Mouse (Mus musculus) intestine, postnatal 0 days (tissue): Measurements from ENCODE around the gene 1700008O03Rik. TPM values are rescaled to one million over a fixed set of nuclear protein-coding genes. Genes with fewer than 3 reads are reported as not detected.
A peak's percentile ranks its signal among the peaks of the same experiment; 100 is the strongest.

ENCODE experiments used
- ATAC-seq: fragments of 200-750 bp; cut with Nextera tagmentation; 2 replicates; pipeline ENCODE4 v1.8.0; 2017; ENCODE audit warnings: mild to moderate bottlenecking, moderate TSS enrichment, moderate library complexity
- H3K27ac ChIP-seq: fragments of 300-500 bp; sonication (generic); 2 replicates; pipeline ENCODE4 v1.5.1; 2014; ENCODE audit warnings: mild to moderate bottlenecking, low read depth, low read length, moderate library complexity
- H3K27me3 ChIP-seq: fragments of 300-500 bp; sonication (generic); replicated peaks from 2 replicates; pipeline ENCODE4 v1.6.1; 2014; ENCODE audit warnings: low read length, mixed read lengths; ENCODE audit not compliant: control insufficient read depth, insufficient read depth
- H3K36me3 ChIP-seq: fragments of 300-500 bp; sonication (generic); 2 replicates; pipeline ENCODE4 v1.6.1; 2014; ENCODE audit warnings: mild to moderate bottlenecking, moderate library complexity; ENCODE audit not compliant: control insufficient read depth, insufficient read depth
- H3K4me1 ChIP-seq: fragments of 300-500 bp; sonication (generic); replicated peaks from 2 replicates; pipeline ENCODE4 v1.6.1; 2014; ENCODE audit warnings: antibody characterized with exemption, low read length, mixed read lengths; ENCODE audit not compliant: control insufficient read depth, insufficient read depth
- H3K4me2 ChIP-seq: fragments of 300-500 bp; sonication (generic); replicated peaks from 2 replicates; pipeline ENCODE4 v1.6.1; 2014; ENCODE audit warnings: low read depth, mild to moderate bottlenecking, moderate library complexity
- H3K4me3 ChIP-seq: fragments of 300-500 bp; sonication (generic); 2 replicates; pipeline ENCODE4 v1.5.1; 2014; ENCODE audit warnings: low read depth, low read length
- H3K9ac ChIP-seq: fragments of 300-500 bp; sonication (generic); 2 replicates; pipeline ENCODE4 v1.6.1; 2014; ENCODE audit warnings: mild to moderate bottlenecking, low read depth, low read length
- H3K9me3 ChIP-seq: fragments of 300-500 bp; sonication (generic); 2 replicates; pipeline ENCODE4 v1.6.1; 2016; ENCODE audit warnings: mixed run types; ENCODE audit not compliant: control insufficient read depth
- CTCF ChIP-seq: sonication (generic); IDR thresholded peaks from 2 replicates; pipeline ENCODE4 v1.5.1; 2016; ENCODE audit warnings: low read depth, mild to moderate bottlenecking, control low read depth, antibody characterized with exemption, moderate library complexity
- WGBS: fragments of 180-500 bp; shearing (Covaris S2); extraction: QIAGEN DNeasy Blood & Tissue Kit; methylation state at CpG from one replicate; pipeline ENCODE4 v1.1.7; 2014; 5-methylcytosine and 5-hydroxymethylcytosine counted together
- polyA plus RNA-seq: library from polyadenylated mRNA; unstranded; fragments of >200 nt; fragmentation: Nextera tagmentation; extraction: Ambion mirVana; gene quantifications from 2 replicates; pipeline ENCODE4 v1.2.1, GENCODE M21; 2015

1700008O03Rik gene
- polyA plus RNA-seq, 1 experiment from 2014 or later, result 0.60 TPM

GRCm38 (mm10) chr7:44336046-44337021, 49.3 kb downstream of the 1700008O03Rik start:
- Histone ChIP-seq H3K4me3 (peak overlapping the region; percentile 20; the same call in 1 of the 2 replicates), H3K4me2 (peak overlapping the region; percentile 54), H3K4me1 (no peaks in the 10 kb centered on the region), H3K9me3 (no peaks in the 10 kb centered on the region), H3K36me3 (no peaks in the 10 kb centered on the region), H3K27ac (no peak overlapping the region), H3K27me3 (peaks cover 53% of the 10 kb centered on the region), H3K9ac (no peak overlapping the region)
- no peak for ATAC-seq
- whole genome bisulfite sequencing, result 5% methylated on average over 51 of the region's 54 CpGs
- no peak for TF ChIP-seq CTCF

DNA sequence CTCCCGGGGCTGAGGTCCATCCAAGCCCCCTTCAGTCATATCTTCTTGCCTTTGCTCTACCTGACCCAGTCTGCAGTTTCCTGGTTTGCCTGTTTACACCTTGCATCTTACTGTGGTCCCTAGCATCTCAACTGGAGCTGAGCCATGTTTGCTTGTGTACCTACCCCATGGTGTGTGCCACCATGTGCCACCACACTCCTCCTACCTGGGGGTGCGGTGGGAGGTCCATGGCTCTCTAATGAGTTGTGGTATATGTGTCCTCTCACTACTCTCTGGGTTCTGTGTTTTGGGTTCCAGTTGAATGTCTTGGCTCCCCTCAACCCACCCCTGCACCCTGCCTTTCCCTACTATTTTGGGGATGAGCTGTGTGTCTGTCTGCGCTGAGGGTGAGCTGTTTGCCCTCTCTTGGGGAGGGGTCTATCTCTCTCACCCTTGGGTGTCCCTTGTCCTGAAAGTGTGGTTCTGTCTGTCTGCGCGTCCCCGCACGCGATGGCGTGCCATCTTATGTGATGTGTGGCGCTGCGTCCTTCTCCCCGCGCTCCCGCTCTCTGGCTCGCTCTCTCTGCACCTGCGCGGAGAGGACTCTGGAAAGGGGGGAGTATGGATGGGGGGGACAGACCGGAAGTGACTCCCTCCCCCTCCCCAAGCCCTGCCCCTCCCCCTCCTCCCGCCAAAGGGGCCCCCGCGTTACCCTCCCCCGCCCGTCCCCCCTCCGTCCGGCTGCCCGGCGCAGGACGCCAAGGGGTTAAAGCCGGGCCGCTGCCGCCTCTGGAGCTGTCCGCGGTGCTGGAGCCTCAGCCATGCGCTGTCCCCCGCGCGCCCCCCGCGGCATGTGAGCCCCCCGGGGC, 50.4 kb downstream of the 1700008O03Rik start:
- Histone ChIP-seq H3K27me3 (peaks cover 53% of the 10 kb centered on the region), H3K9me3 (no peaks in the 10 kb centered on the region), H3K27ac (no peak overlapping the region), H3K4me3 (peak overlapping the region; percentile 20; the same call in 1 of the 2 replicates), H3K4me2 (peak overlapping the region; percentile 54), H3K9ac (no peak overlapping the region), H3K36me3 (no peaks in the 10 kb centered on the region), H3K4me1 (no peaks in the 10 kb centered on the region)
- WGBS, result 6% methylated on average over 20 of the region's 40 CpGs
- 0 out of 2 replicates have a peak, but pooled peaks have one; percentile 16 for ATAC-seq
- TF ChIP-seq CTCF, result no peak

DNA sequence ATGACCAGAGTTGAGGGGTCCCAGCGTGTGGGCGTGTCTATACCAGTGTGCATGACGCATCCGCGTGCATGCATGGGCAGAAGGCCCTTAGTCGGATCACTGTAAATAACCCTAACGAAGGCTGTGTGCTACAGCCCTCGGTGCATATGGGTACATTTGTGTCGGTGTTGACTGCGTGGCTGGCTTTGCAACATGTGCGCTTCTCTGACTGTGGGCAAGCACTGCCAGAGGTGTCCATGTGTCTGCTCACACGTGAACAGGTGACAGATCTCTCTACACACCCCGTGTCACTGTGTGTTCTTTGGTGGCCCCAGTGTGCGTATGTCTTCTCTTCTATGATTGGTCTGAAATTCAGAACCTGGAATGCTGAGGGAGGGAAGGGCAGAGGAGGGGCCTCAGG, 51.5 kb downstream of the 1700008O03Rik start:
- no peak overlapping the region for H3K4me3 ChIP-seq
- no peak overlapping the region for H3K9ac ChIP-seq
- H3K9me3 ChIP-seq, result no peaks in the 10 kb centered on the region
- no peak for ATAC-seq
- H3K36me3 ChIP-seq, result no peaks in the 10 kb centered on the region
- 66% methylated on average over 14 of the region's 14 CpGs for WGBS
- H3K4me1 ChIP-seq, result no peaks in the 10 kb centered on the region
- no peak for TF ChIP-seq CTCF
- no peak overlapping the region for H3K27ac ChIP-seq
- peaks cover 52% of the 10 kb centered on the region for H3K27me3 ChIP-seq
- H3K4me2 ChIP-seq, result no peak overlapping the region

GRCm38 (mm10) chr7:44332336-44332735, 53.3 kb downstream of the 1700008O03Rik start:
- peaks cover 35% of the 10 kb centered on the region for H3K27me3 ChIP-seq
- no peaks in the 10 kb centered on the region for H3K4me1 ChIP-seq
- no peaks in the 10 kb centered on the region for H3K36me3 ChIP-seq
- ATAC-seq, result no peak
- H3K4me3 ChIP-seq, result no peak overlapping the region
- WGBS, result 64% methylated on average over 3 of the region's 3 CpGs
- no peak overlapping the region for H3K4me2 ChIP-seq
- TF ChIP-seq CTCF, result no peak
- H3K9ac ChIP-seq, result no peak overlapping the region
- no peaks in the 10 kb centered on the region for H3K9me3 ChIP-seq
- H3K27ac ChIP-seq, result no peak overlapping the region

DNA sequence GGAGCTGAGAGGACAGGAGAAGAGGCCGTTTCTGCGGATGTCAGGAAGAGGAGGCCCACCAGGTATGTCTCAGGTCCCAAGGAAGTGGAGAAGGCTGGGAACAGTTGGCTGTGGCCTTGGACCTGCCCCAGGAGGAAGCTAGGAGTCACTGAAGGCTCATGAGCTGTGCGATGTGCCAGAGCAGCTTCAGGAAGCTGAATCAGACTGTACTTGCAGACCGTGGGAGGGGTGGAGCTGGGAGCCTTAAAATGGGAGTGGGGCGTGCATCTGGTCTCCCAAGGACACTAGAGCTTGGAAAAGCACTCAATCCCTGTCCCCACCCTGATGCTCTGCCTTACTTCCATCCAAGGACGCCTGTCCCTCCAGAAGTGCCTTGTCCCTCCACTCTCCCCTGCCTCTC, 59.0 kb downstream of the 1700008O03Rik start:
- TF ChIP-seq CTCF, result no peak
- H3K4me1 ChIP-seq, result no peaks in the 10 kb centered on the region
- no peak overlapping the region for H3K4me3 ChIP-seq
- 48% methylated on average over 6 of the region's 6 CpGs for WGBS
- ATAC-seq, result no peak
- no peak overlapping the region for H3K9ac ChIP-seq
- no peaks in the 10 kb centered on the region for H3K27me3 ChIP-seq
- no peak overlapping the region for H3K27ac ChIP-seq
- no peaks in the 10 kb centered on the region for H3K9me3 ChIP-seq
- H3K36me3 ChIP-seq, result no peaks in the 10 kb centered on the region
- no peak overlapping the region for H3K4me2 ChIP-seq

GRCm38 (mm10) chr7:44322290-44322689, 63.3 kb downstream of the 1700008O03Rik start:
- WGBS, result 85% methylated on average over 1 of the region's 1 CpGs
- no peaks in the 10 kb centered on the region for H3K36me3 ChIP-seq
- TF ChIP-seq CTCF, result no peak
- no peak for ATAC-seq
- H3K27ac ChIP-seq, result no peak overlapping the region
- H3K9me3 ChIP-seq, result no peaks in the 10 kb centered on the region
- no peaks in the 10 kb centered on the region for H3K27me3 ChIP-seq
- H3K4me3 ChIP-seq, result no peak overlapping the region
- no peak overlapping the region for H3K9ac ChIP-seq
- H3K4me2 ChIP-seq, result no peak overlapping the region
- H3K4me1 ChIP-seq, result no peaks in the 10 kb centered on the region
